Mouse (Mus musculus) ES-E14 (cell line): ENCODE measurements around the gene Mapkap1. TPM values are rescaled to one million over a fixed set of nuclear protein-coding genes. Genes with fewer than 3 reads are reported as not detected.

Source experiments
- DNase-seq: peaks from one replicate; pipeline ENCODE4 v3.0.0-alpha.2; 2013; ENCODE audit warnings: low read depth, low spot score
- H3K27ac ChIP-seq: 2 replicates; pipeline ENCODE4 v1.5.1; 2012; ENCODE audit warnings: low read depth, mild to moderate bottlenecking, low read length, moderate library complexity, mixed read lengths; ENCODE audit not compliant: poor library complexity, insufficient read depth, severe bottlenecking
- H3K36me3 ChIP-seq: 2 replicates; pipeline ENCODE4 v1.6.1; 2012; ENCODE audit warnings: mild to moderate bottlenecking, low read length, moderate library complexity, mixed read lengths; ENCODE audit not compliant: control insufficient read depth, poor library complexity, insufficient read depth, severe bottlenecking
- H3K4me1 ChIP-seq, 2 experiments: fragments of 150-350 bp in 1 of 2; sonication (generic) in 1 of 2; 2 replicates each; pipeline ENCODE4 v1.6.1; 2012; ENCODE audit warnings: low read length in 2 of 2, mild to moderate bottlenecking in 1 of 2, mixed read lengths in 1 of 2; ENCODE audit not compliant: control insufficient read depth in 2 of 2, insufficient read depth in 2 of 2, poor library complexity in 1 of 2
- H3K4me3 ChIP-seq, 2 experiments: fragments of 150-350 bp in 1 of 2; sonication (generic) in 1 of 2; 2 replicates each; pipeline ENCODE4 v1.5.1; 2012; ENCODE audit warnings: low read length in 2 of 2, low read depth in 1 of 2, mild to moderate bottlenecking in 1 of 2, mixed read lengths in 1 of 2; ENCODE audit not compliant: insufficient read depth in 1 of 2, poor library complexity in 1 of 2, severe bottlenecking in 1 of 2
- H3K9ac ChIP-seq: 2 replicates; pipeline ENCODE4 v1.6.1; 2012; ENCODE audit warnings: low read depth, mild to moderate bottlenecking, low read length, mixed read lengths; ENCODE audit not compliant: poor library complexity, insufficient read depth, severe bottlenecking
- H3K9me3 ChIP-seq: fragments of 150-350 bp; sonication (generic); 2 replicates; pipeline ENCODE4 v1.6.1; 2012; ENCODE audit warnings: low read depth, mild to moderate bottlenecking, low read length; ENCODE audit not compliant: control insufficient read depth, insufficient read depth
- CHD2 ChIP-seq: IDR thresholded peaks from 2 replicates; pipeline ENCODE4 v1.6.1; 2014; ENCODE audit warnings: mild to moderate bottlenecking, low read depth, low read length, inconsistent platforms
- HCFC1 ChIP-seq: IDR thresholded peaks from 2 replicates; pipeline ENCODE4 v1.6.1; 2012; ENCODE audit warnings: low read length, inconsistent platforms, borderline replicate concordance; ENCODE audit not compliant: insufficient read depth
- MAFK ChIP-seq: IDR thresholded peaks from 2 replicates; pipeline ENCODE4 v1.6.1; 2014; ENCODE audit warnings: mild to moderate bottlenecking, low read depth, low read length, inconsistent platforms; ENCODE audit not compliant: insufficient read depth
- ZC3H11A ChIP-seq: IDR thresholded peaks from 2 replicates; pipeline ENCODE4 v1.6.1; 2012; ENCODE audit warnings: low read depth, mild to moderate bottlenecking, inconsistent platforms, low read length, borderline replicate concordance
- ZNF384 ChIP-seq: IDR thresholded peaks from 2 replicates; pipeline ENCODE4 v1.6.1; 2012; ENCODE audit warnings: low read depth, low read length, inconsistent platforms
- in situ Hi-C, 2 experiments: fragments of 600-800 bp; cut with MboI; formaldehyde crosslinking; loops; one replicate each; pipeline ENCODE4 v1.15.1; 2025; ENCODE audit warnings: low sequenced_read_pairs in 2 of 2, inconsistent platforms in 1 of 2; ENCODE audit not compliant: unreplicated experiment in 2 of 2
- total RNA-seq: library from RNA; depleted of rRNA; stranded (reverse); fragments of 300-350 nt; gene quantifications from 2 replicates; pipeline ENCODE4 v1.2.3, GENCODE M21; 2012

The Mapkap1 gene
- total RNA-seq, 1 experiment, result 47.3 TPM

DNA sequence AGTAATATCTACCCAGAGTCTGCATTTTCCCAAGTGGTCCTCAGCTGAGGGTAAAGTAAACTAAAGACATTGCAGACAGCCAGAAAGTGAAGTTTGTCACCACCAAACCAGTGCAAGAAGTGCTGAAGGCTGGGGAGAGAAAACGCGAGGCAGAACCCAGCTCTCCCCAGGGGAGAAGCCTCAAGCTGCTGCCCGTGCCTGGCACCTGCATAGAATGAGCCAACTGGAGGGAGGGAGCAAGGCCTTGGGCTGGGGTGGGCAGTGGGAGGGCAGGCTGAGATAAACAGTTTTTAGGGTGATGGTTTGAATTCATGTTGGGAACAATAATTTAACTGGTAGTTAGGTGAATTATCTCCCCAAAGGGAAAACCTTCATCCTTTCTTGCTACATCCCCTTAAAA lies 202.3 kb downstream of the Mapkap1 start:
- no peak overlapping the region for H3K4me3 ChIP-seq
- peaks cover 0 to 3% of the 10 kb centered on the region in 2 experiments; a peak in 1 of 4 replicates for H3K4me1 ChIP-seq
- H3K9ac ChIP-seq, result no peak overlapping the region
- H3K9me3 ChIP-seq, result no peaks in the 10 kb centered on the region
- in situ Hi-C loops, result no loop called here
- no peak for DNase-seq
- TF ChIP-seq HCFC1, result no peak
- no peak for TF ChIP-seq MAFK
- no peak for TF ChIP-seq ZC3H11A
- no peak for TF ChIP-seq ZNF384
- no peak for TF ChIP-seq CHD2
- H3K27ac ChIP-seq, result no peak overlapping the region
- peaks cover 2% of the 10 kb centered on the region; the same call in 1 of the 2 replicates for H3K36me3 ChIP-seq

DNA sequence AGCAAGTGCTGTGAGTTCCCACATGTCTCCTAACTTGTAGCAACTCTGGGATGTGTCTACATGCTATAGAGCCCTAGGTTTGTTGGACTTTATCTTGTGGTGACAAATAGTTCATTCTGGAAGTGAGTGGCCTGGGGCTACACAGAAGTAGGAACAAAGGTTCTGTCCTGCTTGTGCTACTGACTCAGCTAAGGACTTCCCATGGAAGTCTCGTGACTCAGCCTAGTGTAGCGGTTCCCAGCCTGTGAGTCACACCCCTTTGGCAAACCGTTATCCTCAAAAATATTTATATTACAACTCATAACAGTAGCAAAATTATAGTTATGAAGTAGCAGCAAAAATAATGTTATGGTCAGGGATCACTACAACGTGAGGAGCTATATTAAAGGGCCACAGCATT lies 202.9 kb downstream of the Mapkap1 start:
- no peak for DNase-seq
- H3K4me1 ChIP-seq, result peaks cover 0 to 3% of the 10 kb centered on the region in 2 experiments; a peak in 1 of 4 replicates
- in situ Hi-C loops, result no loop called here
- TF ChIP-seq MAFK (no peak), HCFC1 (no peak), ZC3H11A (no peak), ZNF384 (no peak), CHD2 (no peak)
- H3K9me3 ChIP-seq, result no peaks in the 10 kb centered on the region
- no peak overlapping the region for H3K9ac ChIP-seq
- H3K27ac ChIP-seq, result no peak overlapping the region
- H3K4me3 ChIP-seq, result no peak overlapping the region
- H3K36me3 ChIP-seq, result peaks cover 2% of the 10 kb centered on the region; the same call in 1 of the 2 replicates

DNA sequence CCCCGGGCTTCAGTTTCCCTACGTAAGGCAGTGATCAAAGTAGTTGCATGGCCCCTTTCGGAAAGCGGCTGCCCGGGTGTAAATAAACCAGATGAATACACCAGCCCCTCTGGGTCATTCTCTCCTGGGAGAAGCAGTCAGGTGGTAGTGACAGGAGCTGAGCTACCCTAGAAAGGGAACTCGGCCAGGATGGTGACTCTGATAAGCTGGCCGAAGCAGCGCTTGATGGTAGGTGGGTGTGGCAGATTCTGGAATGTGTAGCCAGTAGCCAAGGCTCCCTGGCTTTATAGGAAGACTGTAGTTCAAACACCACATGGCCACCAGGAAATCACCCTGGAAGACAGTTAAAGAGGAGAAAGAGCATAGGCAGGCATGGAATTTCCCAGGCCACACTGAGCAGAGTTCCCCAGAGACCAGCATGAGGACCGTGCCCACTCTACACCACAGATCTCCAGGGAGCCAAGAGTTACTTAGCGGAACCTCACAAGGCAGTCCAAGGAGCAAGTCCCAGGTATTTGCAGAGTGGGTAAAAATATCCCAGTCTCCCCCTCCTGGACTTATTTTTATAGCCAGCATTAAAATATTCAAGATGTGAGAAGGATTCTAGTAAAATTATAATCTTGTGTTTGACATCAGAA lies 214.3 kb downstream of the Mapkap1 start:
- TF ChIP-seq MAFK (no peak), ZNF384 (no peak), HCFC1 (no peak), CHD2 (no peak), ZC3H11A (no peak)
- Histone ChIP-seq H3K27ac (no peak overlapping the region), H3K4me3 (no peak overlapping the region), H3K36me3 (peaks cover 6% of the 10 kb centered on the region; the same call in 1 of the 2 replicates), H3K9ac (no peak overlapping the region), H3K9me3 (no peaks in the 10 kb centered on the region), H3K4me1 (0 out of 4 replicates have a peak, but pooled peaks cover 0 to 2% of the 10 kb centered on the region in 2 experiments)
- no peak for DNase-seq
- in situ Hi-C loops, result no loop called here

DNA sequence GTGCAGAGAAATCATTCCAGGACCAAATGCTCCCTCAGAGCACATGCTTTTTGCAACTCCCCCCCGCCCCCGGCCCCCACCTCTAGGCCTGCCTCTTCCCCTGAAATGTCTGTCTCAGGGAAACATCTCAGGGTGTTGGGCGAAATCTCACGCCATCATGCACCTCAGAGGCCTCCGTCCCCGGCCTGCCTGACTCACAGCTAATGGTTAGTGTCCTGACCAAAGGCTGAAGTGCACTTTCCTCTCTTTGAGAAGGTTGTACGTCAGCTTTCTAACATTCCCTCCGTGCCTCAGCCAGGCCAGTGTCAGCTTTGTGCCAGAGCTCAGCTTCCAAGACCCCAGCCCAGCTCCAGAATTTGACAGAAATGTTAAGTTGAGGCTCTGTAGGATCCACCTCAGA lies 214.9 kb downstream of the Mapkap1 start:
- H3K4me1 ChIP-seq, result 0 out of 4 replicates have a peak, but pooled peaks cover 0 to 2% of the 10 kb centered on the region in 2 experiments
- no peak overlapping the region; the same call in 1 of the 2 replicates for H3K27ac ChIP-seq
- TF ChIP-seq MAFK (no peak), ZC3H11A (no peak), CHD2 (no peak), ZNF384 (no peak), HCFC1 (no peak)
- H3K4me3 ChIP-seq, result no peak overlapping the region
- H3K9ac ChIP-seq, result no peak overlapping the region
- no peak for DNase-seq
- H3K36me3 ChIP-seq, result peaks cover 6% of the 10 kb centered on the region; the same call in 1 of the 2 replicates
- H3K9me3 ChIP-seq, result no peaks in the 10 kb centered on the region
- in situ Hi-C loops, result no loop called here
